Mouse (Mus musculus) left cerebral cortex, postnatal 36 days (tissue): Measurements from ENCODE around the gene Phactr2. TPM values are rescaled to one million over a fixed set of nuclear protein-coding genes. Genes with fewer than 3 reads are reported as not detected.

ENCODE experiments used
- DNase-seq, 2 experiments: peaks; one replicate each; pipeline ENCODE4 v3.0.0; 2021 to 2022; ENCODE audit warnings: low spot score in 2 of 2, mixed read lengths in 1 of 2
- intact Hi-C: fragments of 180-260 bp; cut with DNase I; formaldehyde crosslinking; loops from one replicate; pipeline ENCODE4 v1.15.1; 2025
- total RNA-seq, 2 experiments: library from RNA; stranded (reverse); gene quantifications; 2 replicates each; pipeline ENCODE4 v1.2.3; 2021

The Phactr2 gene
- total RNA-seq, 2 experiments from 2014 or later, result 21.5 to 31.1 TPM

- intact Hi-C loops, result no loop called here
- DNase-seq, result no peak
These were observed 20.8 kb downstream of the Phactr2 start for GRCm38 (mm10) chr10:13453200-13453990.

GRCm38 (mm10) chr10:13451640-13452039 is 22.6 kb downstream of the Phactr2 start:
- DNase-seq, result no peak
- intact Hi-C loops, result no loop called here

DNA sequence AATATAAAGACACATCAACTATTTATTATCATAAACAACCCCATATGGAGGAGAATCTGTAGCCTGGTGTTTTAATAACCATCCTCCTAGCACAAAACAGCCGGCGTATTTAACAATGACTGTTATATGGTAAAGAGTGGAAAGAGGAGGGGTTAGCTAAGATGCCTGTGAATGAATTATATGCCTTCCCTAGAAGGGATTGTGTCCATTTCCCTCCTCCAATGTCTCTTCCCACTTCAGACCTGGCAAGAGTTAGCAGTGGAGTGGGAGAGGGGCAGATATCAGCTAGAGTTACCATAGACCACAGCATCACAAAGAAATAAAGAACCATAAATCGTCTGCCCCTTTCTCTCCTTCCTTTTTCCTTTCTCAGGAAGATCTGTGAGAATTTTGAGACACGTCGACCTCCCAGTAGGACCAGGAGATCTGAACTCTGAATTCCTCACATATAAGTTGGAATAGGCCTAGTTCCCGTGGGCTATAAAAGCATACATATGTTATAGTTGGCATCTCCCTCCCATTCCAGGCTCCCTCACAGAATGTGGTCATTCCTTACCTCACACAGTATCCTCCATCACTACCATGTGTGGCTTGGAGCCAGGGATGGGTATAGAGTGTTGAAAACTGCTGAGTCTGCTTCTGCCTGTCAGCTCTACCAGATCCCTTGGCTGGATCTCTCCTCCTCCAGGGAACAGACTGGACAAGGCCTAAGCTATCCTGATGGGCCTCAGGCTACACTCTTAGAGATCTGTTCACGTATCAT is 25.7 kb downstream of the Phactr2 start:
- DNase-seq, result no peak
- intact Hi-C loops, result no loop called here

DNA sequence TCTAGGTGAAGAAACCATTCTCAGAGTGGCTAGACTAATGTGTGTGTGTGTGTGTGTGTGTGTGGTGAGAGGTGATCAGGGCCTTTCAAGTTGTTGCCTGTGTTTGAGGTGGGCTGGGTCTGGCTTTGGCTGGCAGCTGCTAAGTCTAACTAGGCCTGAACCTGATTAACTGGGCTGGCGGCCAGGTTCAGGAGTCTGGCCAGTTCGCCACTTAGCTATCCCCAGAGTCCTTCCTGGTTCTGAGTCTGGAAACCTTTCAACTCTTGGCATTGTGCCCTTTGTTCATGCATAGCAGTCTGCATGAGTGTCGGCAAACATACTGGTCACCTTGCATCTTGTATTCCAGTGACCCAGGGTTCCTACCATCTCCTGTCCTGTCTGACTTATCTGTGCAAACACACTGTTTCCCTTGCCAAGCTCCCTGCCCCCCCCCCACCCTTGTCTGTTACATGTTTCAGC is 27.4 kb downstream of the Phactr2 start:
- intact Hi-C loops, result no loop called here
- DNase-seq, result no peak

GRCm38 (mm10) chr10:13444257-13444656 is 30.0 kb downstream of the Phactr2 start:
- no peak for DNase-seq
- intact Hi-C loops, result no loop called here

DNA sequence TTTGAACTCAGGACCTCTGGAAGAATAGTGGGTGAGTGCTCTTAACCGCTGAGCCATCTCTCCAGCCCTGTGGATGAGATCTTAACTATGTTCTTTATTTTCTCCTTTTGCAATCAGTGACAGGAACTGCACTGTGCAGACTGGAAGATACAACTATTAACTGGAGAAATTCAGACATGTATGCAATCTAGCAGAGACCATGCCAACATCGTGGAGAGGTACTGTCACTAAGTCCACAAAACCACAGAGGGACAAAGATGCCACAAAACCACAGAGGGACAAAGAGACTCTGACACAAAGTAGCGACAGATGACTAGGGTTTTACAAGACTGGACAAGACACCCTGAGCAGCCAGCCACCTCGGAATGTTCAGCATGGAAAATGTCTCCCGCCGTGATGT is 30.6 kb downstream of the Phactr2 start:
- intact Hi-C loops, result no loop called here
- DNase-seq, result no peak

GRCm38 (mm10) chr10:13440292-13440691 is 33.9 kb downstream of the Phactr2 start:
- intact Hi-C loops, result no loop called here
- no peak for DNase-seq

GRCm38 (mm10) chr10:13438118-13438821 is 35.9 kb downstream of the Phactr2 start:
- no peak for DNase-seq
- intact Hi-C loops, result no loop called here

GRCm38 (mm10) chr10:13437011-13437410 is 37.2 kb downstream of the Phactr2 start:
- intact Hi-C loops, result no loop called here
- no peak for DNase-seq

- intact Hi-C loops, result no loop called here
These were observed 41.2 kb downstream of the Phactr2 start for GRCm38 (mm10) chr10:13433016-13433415.

DNA sequence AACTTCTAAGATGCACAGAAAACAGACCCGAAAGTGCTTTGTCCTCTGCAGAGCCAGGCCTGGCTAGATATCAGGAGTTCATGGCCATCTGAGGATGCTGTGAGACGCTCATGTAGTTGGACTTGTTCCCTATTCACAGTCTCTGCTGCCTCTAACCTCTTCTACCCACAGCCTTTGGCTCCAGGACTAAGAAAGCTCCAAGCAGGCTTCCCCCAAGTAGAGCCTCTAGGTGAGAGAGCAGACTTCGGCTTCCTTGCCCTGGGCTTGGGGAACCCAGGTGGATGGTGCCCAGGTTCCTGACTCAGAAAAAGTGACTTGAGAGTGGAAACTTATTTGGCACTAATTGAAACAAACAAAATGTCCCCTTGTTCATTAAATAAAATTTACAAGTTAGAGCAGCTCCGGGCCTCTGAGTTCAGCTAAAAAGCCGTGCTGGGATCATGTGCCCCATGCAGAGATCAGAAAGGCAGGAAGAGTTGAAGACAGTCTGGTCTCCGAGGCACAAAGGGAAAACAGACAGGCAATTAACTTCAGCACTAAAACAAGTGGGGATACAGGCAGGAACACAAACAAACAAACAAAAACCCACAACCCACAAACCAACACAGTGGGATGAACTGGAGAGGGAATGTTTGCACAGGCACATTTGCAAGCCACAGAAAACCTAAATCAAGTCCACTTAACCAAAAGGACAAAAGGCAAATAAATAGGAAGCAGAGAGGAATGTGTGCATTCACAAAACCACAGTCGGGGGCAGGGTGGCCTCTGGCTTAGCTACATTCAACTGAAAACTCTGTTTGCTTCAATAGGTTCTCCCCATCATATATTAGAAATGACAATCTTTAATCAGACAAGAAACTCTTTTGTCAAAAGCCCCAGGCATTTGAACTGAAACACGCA is 42.3 kb downstream of the Phactr2 start:
- intact Hi-C loops, result no loop called here
- no peak for DNase-seq

More at GRCm38 (mm10) chr10:13433016-13433415, 41.2 kb downstream of the Phactr2 start:
- DNase-seq, result peak in 1 of 2 experiments; percentile 0

DNA sequence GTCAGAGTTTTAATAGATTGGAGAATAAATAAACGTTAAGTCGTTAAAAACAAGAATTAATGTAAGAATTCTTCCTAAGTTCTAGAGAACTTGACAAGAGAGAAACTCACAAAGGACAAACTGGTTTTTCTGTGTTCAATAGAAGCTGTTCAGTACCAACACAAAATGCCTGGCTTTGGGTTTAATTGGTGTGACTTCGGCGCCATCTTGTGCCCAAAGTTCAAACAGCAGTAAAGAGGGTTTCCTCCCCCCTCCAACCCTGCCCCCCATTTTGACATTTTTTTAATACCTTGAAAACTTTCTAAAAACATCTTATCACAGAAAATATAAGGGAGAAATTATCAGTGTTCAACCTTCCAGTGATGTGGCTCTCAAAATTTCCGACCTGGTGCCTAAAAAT is 44.4 kb downstream of the Phactr2 start:
- peak; percentile 47 to 54 for DNase-seq
- intact Hi-C loops, result loop anchor here (1.0 kb wide), 2 partner anchors 342 to 413 kb away; no protein-coding TSS in a partner anchor

- DNase-seq, result no peak
- intact Hi-C loops, result loop anchor here (1.0 kb wide), 2 partner anchors 342 to 413 kb away; no protein-coding TSS in a partner anchor
These were observed 45.0 kb downstream of the Phactr2 start for GRCm38 (mm10) chr10:13429240-13429639.

DNA sequence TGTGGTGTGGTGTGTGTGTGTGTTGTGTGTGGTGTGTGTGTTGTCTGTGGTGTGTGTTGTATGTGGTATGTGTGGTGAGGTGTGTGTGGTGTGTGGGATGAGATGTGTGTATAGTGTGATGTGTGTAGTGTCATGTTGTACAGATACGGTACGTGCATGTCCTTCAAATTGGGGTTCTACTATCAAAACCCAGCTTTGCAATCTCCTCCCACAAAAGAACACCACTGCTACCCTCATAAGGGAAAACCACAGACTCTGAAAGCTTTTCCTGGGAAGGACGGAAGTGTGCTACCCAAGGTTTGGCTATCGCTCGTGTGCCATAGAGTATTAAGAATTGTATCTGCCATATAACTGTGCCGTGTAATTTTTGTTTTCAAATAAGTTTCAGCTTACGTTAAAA is 45.7 kb downstream of the Phactr2 start:
- DNase-seq, result no peak
- intact Hi-C loops, result no loop called here

DNA sequence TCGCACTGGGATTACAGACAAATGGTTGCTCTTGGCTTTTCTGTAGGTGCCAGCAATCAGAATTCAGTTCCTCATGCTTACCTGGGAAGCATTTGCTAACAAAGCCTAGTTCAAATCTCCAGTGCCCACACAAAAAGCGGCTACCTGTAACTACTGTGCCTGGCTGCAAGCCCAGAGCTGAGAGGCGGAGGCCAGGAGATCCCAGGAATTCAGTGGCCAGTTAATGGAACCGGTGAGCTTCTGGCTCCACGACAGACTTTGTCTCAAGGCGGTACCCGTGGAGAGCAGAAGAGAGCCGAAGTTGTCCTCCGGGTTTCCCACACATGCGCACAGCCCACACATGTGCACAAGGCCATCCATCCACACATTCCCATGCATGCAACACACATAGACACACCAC is 46.6 kb downstream of the Phactr2 start:
- DNase-seq, result no peak
- intact Hi-C loops, result no loop called here

GRCm38 (mm10) chr10:13425198-13425597 is 49.0 kb downstream of the Phactr2 start:
- intact Hi-C loops, result no loop called here

GRCm38 (mm10) chr10:13424508-13424907 is 49.7 kb downstream of the Phactr2 start:
- DNase-seq, result no peak
- intact Hi-C loops, result no loop called here

More at GRCm38 (mm10) chr10:13425198-13425597, 49.0 kb downstream of the Phactr2 start:
- no peak for DNase-seq

DNA sequence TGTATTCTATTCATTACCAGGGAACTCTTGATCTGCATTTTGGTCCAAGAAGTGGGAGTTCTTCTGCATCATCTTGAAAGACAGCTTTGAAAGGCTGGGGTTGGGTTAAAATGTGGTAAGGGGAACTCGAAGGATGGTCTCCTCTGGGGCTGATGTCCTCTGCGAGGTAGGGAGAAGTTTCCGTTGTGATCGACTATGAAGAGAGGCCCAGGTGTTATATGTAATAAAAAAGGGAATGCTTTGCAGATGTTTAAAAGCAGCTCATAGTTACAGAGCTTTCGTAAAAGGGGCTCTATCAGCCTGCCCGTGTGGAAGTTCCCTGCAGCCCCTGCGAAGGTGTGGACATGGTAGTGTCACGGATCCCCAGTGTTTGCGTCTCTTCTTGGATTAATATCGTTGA is 50.2 kb downstream of the Phactr2 start:
- intact Hi-C loops, result no loop called here
- DNase-seq, result no peak

DNA sequence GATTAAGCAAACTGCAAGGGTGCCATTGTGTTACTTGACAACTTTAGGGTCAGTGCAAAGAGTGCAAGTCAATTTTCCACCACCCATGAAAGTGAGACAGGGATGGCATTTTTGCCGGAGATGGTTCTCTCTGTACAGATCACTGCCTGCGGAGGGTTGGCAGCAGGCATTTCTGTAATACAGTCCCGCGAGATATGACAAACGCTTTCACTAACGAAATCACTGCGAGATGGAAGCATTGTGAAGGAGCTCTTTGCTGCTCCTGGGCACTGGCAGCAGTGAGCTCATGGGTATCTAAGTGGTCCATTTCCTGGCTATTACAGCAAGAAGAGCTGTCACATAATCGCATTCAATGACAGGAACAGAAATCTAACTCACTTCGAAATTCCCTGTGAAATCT is 52.1 kb downstream of the Phactr2 start:
- DNase-seq, result no peak
- intact Hi-C loops, result no loop called here
